Mouse (Mus musculus): ENCODE data around the gene Pank2. TPM values are rescaled to one million over a fixed set of nuclear protein-coding genes. Genes with fewer than 3 reads are reported as not detected.

Gene Pank2
- polyA plus RNA-seq, 1 experiment from 2014 or later, result 49.6 TPM

- Histone ChIP-seq H3K4me1 (replicated peaks; ENCODE audit: control insufficient read depth, insufficient read depth, low read length) (no peaks in the 10 kb centered on the region), H3K9me3 (ENCODE audit: control insufficient read depth, low read length) (no peaks in the 10 kb centered on the region), H3K36me3 (ENCODE audit: control insufficient read depth, insufficient read depth, low read length) (no peaks in the 10 kb centered on the region), H3K4me3 (ENCODE audit: low read depth, low read length) (no peak overlapping the region), H3K9ac (ENCODE audit: low read depth, low read length) (no peak overlapping the region), H3K27ac (ENCODE audit: low read depth, low read length) (no peak overlapping the region), H3K27me3 (ENCODE audit: control insufficient read depth, insufficient read depth, low read length) (no peaks in the 10 kb centered on the region), H3K4me2 (replicated peaks; ENCODE audit: low read depth, low read length) (no peak overlapping the region)
- 33% methylated on average over 7 of the region's 7 CpGs for WGBS
- ATAC-seq (ENCODE audit: low FRiP score) (peak; percentile 68; the same call in 1 of the 2 replicates), DNase-seq (ENCODE audit: low spot score) (peak; percentile 65)
These were observed 8.5 kb upstream of the Pank2 start for GRCm38 (mm10) chr2:131253681-131254328.

GRCm38 (mm10) chr2:131254329-131254713 is 8.0 kb upstream of the Pank2 start:
- Histone ChIP-seq H3K27me3 (ENCODE audit: control insufficient read depth, insufficient read depth, low read length) (no peaks in the 10 kb centered on the region), H3K27ac (ENCODE audit: low read depth, low read length) (no peak overlapping the region), H3K9me3 (ENCODE audit: control insufficient read depth, low read length) (no peaks in the 10 kb centered on the region), H3K4me3 (ENCODE audit: low read depth, low read length) (no peak overlapping the region), H3K4me2 (replicated peaks; ENCODE audit: low read depth, low read length) (no peak overlapping the region), H3K4me1 (replicated peaks; ENCODE audit: control insufficient read depth, insufficient read depth, low read length) (no peaks in the 10 kb centered on the region), H3K36me3 (ENCODE audit: control insufficient read depth, insufficient read depth, low read length) (no peaks in the 10 kb centered on the region), H3K9ac (ENCODE audit: low read depth, low read length) (no peak overlapping the region)
- 85% methylated on average over 2 of the region's 2 CpGs for WGBS
- ATAC-seq (ENCODE audit: low FRiP score), result no peak
- no peak for DNase-seq (ENCODE audit: low spot score)

GRCm38 (mm10) chr2:131255738-131256137 is 6.6 kb upstream of the Pank2 start:
- Histone ChIP-seq H3K4me2 (replicated peaks; ENCODE audit: low read depth, low read length) (no peak overlapping the region), H3K4me3 (ENCODE audit: low read depth, low read length) (no peak overlapping the region), H3K36me3 (ENCODE audit: control insufficient read depth, insufficient read depth, low read length) (no peaks in the 10 kb centered on the region), H3K4me1 (replicated peaks; ENCODE audit: control insufficient read depth, insufficient read depth, low read length) (no peaks in the 10 kb centered on the region), H3K27me3 (ENCODE audit: control insufficient read depth, insufficient read depth, low read length) (no peaks in the 10 kb centered on the region), H3K27ac (ENCODE audit: low read depth, low read length) (no peak overlapping the region), H3K9me3 (ENCODE audit: control insufficient read depth, low read length) (no peaks in the 10 kb centered on the region), H3K9ac (ENCODE audit: low read depth, low read length) (no peak overlapping the region)
- no peak for DNase-seq (ENCODE audit: low spot score)
- no peak for ATAC-seq (ENCODE audit: low FRiP score)
- 59% methylated on average over 3 of the region's 3 CpGs for WGBS

- no peaks in the 10 kb centered on the region for H3K36me3 ChIP-seq (ENCODE audit: control insufficient read depth, insufficient read depth, low read length)
- H3K27ac ChIP-seq (ENCODE audit: low read depth, low read length), result no peak overlapping the region
- DNase-seq (ENCODE audit: low spot score) (no peak), ATAC-seq (ENCODE audit: low FRiP score) (no peak)
- H3K4me2 ChIP-seq (replicated peaks; ENCODE audit: low read depth, low read length), result no peak overlapping the region
- no peak overlapping the region for H3K9ac ChIP-seq (ENCODE audit: low read depth, low read length)
- 80% methylated on average over 8 of the region's 8 CpGs for WGBS
- H3K27me3 ChIP-seq (ENCODE audit: control insufficient read depth, insufficient read depth, low read length), result no peaks in the 10 kb centered on the region
- no peak overlapping the region for H3K4me3 ChIP-seq (ENCODE audit: low read depth, low read length)
- no peaks in the 10 kb centered on the region for H3K4me1 ChIP-seq (replicated peaks; ENCODE audit: control insufficient read depth, insufficient read depth, low read length)
- H3K9me3 ChIP-seq (ENCODE audit: control insufficient read depth, low read length), result no peaks in the 10 kb centered on the region
These were observed 3.6 kb upstream of the Pank2 start for GRCm38 (mm10) chr2:131258693-131259092.

GRCm38 (mm10) chr2:131260544-131261307 is 1.6 kb upstream of the Pank2 start:
- ATAC-seq (ENCODE audit: low FRiP score) (no peak), DNase-seq (ENCODE audit: low spot score) (no peak)
- 0 out of 2 replicates have a peak overlapping the region, but pooled peaks have one; percentile 15 for H3K9ac ChIP-seq (ENCODE audit: low read depth, low read length)
- H3K36me3 ChIP-seq (ENCODE audit: control insufficient read depth, insufficient read depth, low read length), result no peaks in the 10 kb centered on the region
- peaks cover 3% of the 10 kb centered on the region; the same call in 1 of the 2 replicates for H3K4me1 ChIP-seq (replicated peaks; ENCODE audit: control insufficient read depth, insufficient read depth, low read length)
- no peaks in the 10 kb centered on the region for H3K27me3 ChIP-seq (ENCODE audit: control insufficient read depth, insufficient read depth, low read length)
- H3K27ac ChIP-seq (ENCODE audit: low read depth, low read length), result no peak overlapping the region
- WGBS, result 66% methylated on average over 9 of the region's 9 CpGs
- no peaks in the 10 kb centered on the region for H3K9me3 ChIP-seq (ENCODE audit: control insufficient read depth, low read length)
- H3K4me3 ChIP-seq (ENCODE audit: low read depth, low read length), result no peak overlapping the region
- no peak overlapping the region; the same call in 1 of the 2 replicates for H3K4me2 ChIP-seq (replicated peaks; ENCODE audit: low read depth, low read length)

GRCm38 (mm10) chr2:131261481-131262212 is 648 bp upstream of the Pank2 start:
- no peaks in the 10 kb centered on the region for H3K9me3 ChIP-seq (ENCODE audit: control insufficient read depth, low read length)
- H3K27ac ChIP-seq (ENCODE audit: low read depth, low read length), result peak overlapping the region; percentile 99
- no peaks in the 10 kb centered on the region for H3K36me3 ChIP-seq (ENCODE audit: control insufficient read depth, insufficient read depth, low read length)
- WGBS, result 4% methylated on average over 10 of the region's 10 CpGs
- peak overlapping the region; percentile 72 for H3K4me2 ChIP-seq (replicated peaks; ENCODE audit: low read depth, low read length)
- peak overlapping the region; percentile 94 for H3K4me3 ChIP-seq (ENCODE audit: low read depth, low read length)
- peaks cover 3% of the 10 kb centered on the region; the same call in 1 of the 2 replicates for H3K4me1 ChIP-seq (replicated peaks; ENCODE audit: control insufficient read depth, insufficient read depth, low read length)
- no peak for DNase-seq (ENCODE audit: low spot score)
- no peaks in the 10 kb centered on the region for H3K27me3 ChIP-seq (ENCODE audit: control insufficient read depth, insufficient read depth, low read length)
- peak overlapping the region; percentile 80 for H3K9ac ChIP-seq (ENCODE audit: low read depth, low read length)
- peak; percentile 86 for ATAC-seq (ENCODE audit: low FRiP score)

GRCm38 (mm10) chr2:131262680-131263670 is 680 bp downstream of the Pank2 start:
- H3K4me3 ChIP-seq (ENCODE audit: low read depth, low read length), result peak overlapping the region; percentile 94
- peak overlapping the region; percentile 99 for H3K27ac ChIP-seq (ENCODE audit: low read depth, low read length)
- DNase-seq (ENCODE audit: low spot score) (no peak), ATAC-seq (ENCODE audit: low FRiP score) (peak; percentile 82)
- no peaks in the 10 kb centered on the region for H3K36me3 ChIP-seq (ENCODE audit: control insufficient read depth, insufficient read depth, low read length)
- H3K9me3 ChIP-seq (ENCODE audit: control insufficient read depth, low read length), result no peaks in the 10 kb centered on the region
- H3K4me1 ChIP-seq (replicated peaks; ENCODE audit: control insufficient read depth, insufficient read depth, low read length), result peaks cover 3% of the 10 kb centered on the region; the same call in 1 of the 2 replicates
- 1% methylated on average over 51 of the region's 59 CpGs for WGBS
- peak overlapping the region; percentile 96 for H3K9ac ChIP-seq (ENCODE audit: low read depth, low read length)
- H3K27me3 ChIP-seq (ENCODE audit: control insufficient read depth, insufficient read depth, low read length), result no peaks in the 10 kb centered on the region
- H3K4me2 ChIP-seq (replicated peaks; ENCODE audit: low read depth, low read length), result peak overlapping the region; percentile 68

- Histone ChIP-seq H3K4me2 (replicated peaks; ENCODE audit: low read depth, low read length) (peak overlapping the region; percentile 68), H3K27me3 (ENCODE audit: control insufficient read depth, insufficient read depth, low read length) (no peaks in the 10 kb centered on the region), H3K9me3 (ENCODE audit: control insufficient read depth, low read length) (no peaks in the 10 kb centered on the region), H3K4me1 (replicated peaks; ENCODE audit: control insufficient read depth, insufficient read depth, low read length) (peaks cover 3% of the 10 kb centered on the region; the same call in 1 of the 2 replicates), H3K9ac (ENCODE audit: low read depth, low read length) (no peak overlapping the region), H3K4me3 (ENCODE audit: low read depth, low read length) (no peak overlapping the region; the same call in 1 of the 2 replicates), H3K36me3 (ENCODE audit: control insufficient read depth, insufficient read depth, low read length) (no peaks in the 10 kb centered on the region), H3K27ac (ENCODE audit: low read depth, low read length) (no peak overlapping the region)
- WGBS, result 80% methylated on average over 6 of the region's 6 CpGs
- ATAC-seq (ENCODE audit: low FRiP score) (no peak), DNase-seq (ENCODE audit: low spot score) (no peak)
These were observed 1.7 kb downstream of the Pank2 start for GRCm38 (mm10) chr2:131264027-131264426.
